Mouse (Mus musculus): ENCODE results near the gene AW209491. TPM values are rescaled to one million over a fixed set of nuclear protein-coding genes. Genes with fewer than 3 reads are reported as not detected.

The AW209491 gene
- total and polyA plus RNA-seq, 3 experiments, result 15.9 to 17.4 TPM; not detected in 1

- no peak overlapping the region for H3K27ac ChIP-seq (ENCODE audit: control insufficient read depth, low read depth, low read length)
- H3K9me3 ChIP-seq (replicated peaks; ENCODE audit: insufficient read depth, low read length), result no peaks in the 10 kb centered on the region
- TF ChIP-seq RCOR1 (IDR thresholded peaks at IDR 0.05; ENCODE audit: low read depth, low read length), result no peak
- TF ChIP-seq ELF1 (IDR thresholded peaks at IDR 0.05; ENCODE audit: low read depth, low read length), result no peak
- no peak for TF ChIP-seq POLR2A (IDR thresholded peaks at IDR 0.05; ENCODE audit: control insufficient read depth in 1 of 2, insufficient read depth in 1 of 2, low read depth in 1 of 2, low read length in 2 of 2, poor library complexity in 1 of 2)
- no peak for TF ChIP-seq ZKSCAN1 (IDR thresholded peaks at IDR 0.05; ENCODE audit: low read depth, low read length)
- no peak overlapping the region for H3K9ac ChIP-seq (ENCODE audit: control insufficient read depth, low read depth, low read length, poor library complexity, severe bottlenecking)
- no peaks in the 10 kb centered on the region for H3K4me1 ChIP-seq (ENCODE audit: control insufficient read depth in 1 of 2, insufficient read depth in 2 of 2, low read length in 2 of 2)
- no peak overlapping the region for H3K4me3 ChIP-seq (ENCODE audit: control insufficient read depth in 1 of 2, insufficient read depth in 1 of 2, low read depth in 2 of 2, low read length in 2 of 2)
- no peaks in the 10 kb centered on the region for H3K36me3 ChIP-seq (ENCODE audit: control insufficient read depth in 1 of 2, insufficient read depth in 2 of 2, low read length in 2 of 2)
- H3K79me2 ChIP-seq (ENCODE audit: control insufficient read depth, insufficient read depth, low read length, poor library complexity), result no peaks in the 10 kb centered on the region
- no peak for DNase-seq (ENCODE audit: low read depth, low spot score)
- H3K27me3 ChIP-seq (ENCODE audit: control insufficient read depth in 1 of 2, insufficient read depth in 2 of 2, low read length in 2 of 2), result no peaks in the 10 kb centered on the region
These were observed 37.2 kb downstream of the AW209491 start for GRCm38 (mm10) chr13:14667107-14667506.

DNA sequence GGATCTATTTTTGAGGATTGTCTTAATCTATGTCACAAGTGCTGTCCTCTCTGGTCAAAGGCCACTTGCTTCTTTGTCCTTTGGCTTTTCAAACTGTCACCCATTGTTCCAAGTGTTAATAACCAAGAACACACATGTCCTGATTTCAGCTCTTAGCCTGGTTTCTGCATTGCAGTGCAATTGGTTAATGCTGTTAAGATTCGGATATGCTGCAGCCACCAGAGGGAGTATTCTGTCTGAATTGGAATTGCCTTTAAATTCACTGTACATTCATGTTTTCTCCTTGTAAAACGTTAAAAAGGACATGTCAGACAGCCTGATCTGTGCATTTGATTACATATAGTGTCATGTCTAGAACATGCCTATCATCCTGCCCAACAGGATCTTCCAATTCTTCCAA, 40.4 kb downstream of the AW209491 start:
- TF ChIP-seq NRF1 (IDR thresholded peaks at IDR 0.05; ENCODE audit: insufficient read depth, low read depth, low read length, poor library complexity, severe bottlenecking) (no peak), MAX (IDR thresholded peaks at IDR 0.05; ENCODE audit: low read length) (no peak), MAZ (IDR thresholded peaks at IDR 0.05; ENCODE audit: low read depth, low read length) (no peak), BHLHE40 (IDR thresholded peaks at IDR 0.05; ENCODE audit: borderline replicate concordance, low read depth, low read length) (no peak), USF2 (IDR thresholded peaks at IDR 0.05; ENCODE audit: borderline replicate concordance in 1 of 2, insufficient read depth in 1 of 2, low read depth in 1 of 2, low read length in 2 of 2) (no peak), MXI1 (IDR thresholded peaks at IDR 0.05; ENCODE audit: low read depth, low read length) (no peak), TCF12 (IDR thresholded peaks at IDR 0.05; ENCODE audit: low read depth, low read length) (no peak), CTCF (IDR thresholded peaks at IDR 0.05 in 2 of 3, conservative IDR thresholded peaks at IDR 0.05 in 1 of 3; ENCODE audit: control insufficient read depth in 1 of 3, insufficient read depth in 1 of 3, low read depth in 2 of 3, low read length in 3 of 3, poor library complexity in 1 of 3, severe bottlenecking in 1 of 3) (peak in 1 of 3 experiments; percentile 26; a peak in 1 of 6 replicates), SMC3 (IDR thresholded peaks at IDR 0.05; ENCODE audit: low read depth, low read length) (peak; percentile 31), POLR2AphosphoS2 (IDR thresholded peaks at IDR 0.05; ENCODE audit: low read length) (no peak), ZMIZ1 (IDR thresholded peaks at IDR 0.05; ENCODE audit: low read depth, low read length) (no peak), RAD21 (IDR thresholded peaks at IDR 0.05; ENCODE audit: low read depth, low read length) (peak; percentile 23), ZNF384 (IDR thresholded peaks at IDR 0.05; ENCODE audit: low read depth, low read length) (no peak), KAT2A (conservative IDR thresholded peaks at IDR 0.05; ENCODE audit: low read depth, low read length) (no peak)
- H3K9me3 ChIP-seq (replicated peaks; ENCODE audit: insufficient read depth, low read length), result no peaks in the 10 kb centered on the region
- DNase-seq (ENCODE audit: low read depth, low spot score), result peak; percentile 13

More for the DNA sequence above, 40.4 kb downstream of the AW209491 start:
- H3K4me1 ChIP-seq (ENCODE audit: control insufficient read depth in 1 of 2, insufficient read depth in 2 of 2, low read length in 2 of 2), result no peaks in the 10 kb centered on the region
- no peak overlapping the region for H3K4me3 ChIP-seq (ENCODE audit: control insufficient read depth in 1 of 2, insufficient read depth in 1 of 2, low read depth in 2 of 2, low read length in 2 of 2)
- no peak overlapping the region for H3K9ac ChIP-seq (ENCODE audit: control insufficient read depth, low read depth, low read length, poor library complexity, severe bottlenecking)
- no peaks in the 10 kb centered on the region for H3K27me3 ChIP-seq (ENCODE audit: control insufficient read depth in 1 of 2, insufficient read depth in 2 of 2, low read length in 2 of 2)
- no peak overlapping the region for H3K27ac ChIP-seq (ENCODE audit: control insufficient read depth, low read depth, low read length)
- H3K36me3 ChIP-seq (ENCODE audit: control insufficient read depth in 1 of 2, insufficient read depth in 2 of 2, low read length in 2 of 2), result no peaks in the 10 kb centered on the region
- H3K79me2 ChIP-seq (ENCODE audit: control insufficient read depth, insufficient read depth, low read length, poor library complexity), result no peaks in the 10 kb centered on the region

Other genes with a start within 250 kb of the AW209491 start
- gene Hecw1, start 106.9 kb upstream of the AW209491 start, total RNA-seq (2012; rRNA removed), result 1.7 and 3.2 TPM in 2 replicates
- under 1 TPM in 1 of 2 experiments, not detected in 1; 0.52 TPM for gene Hecw1, start 106.9 kb upstream of the AW209491 start, polyA plus RNA-seq (2012; ENCODE audit: insufficient read depth in 1 of 2, insufficient read length in 2 of 2, low read depth in 1 of 2, low replicate concordance in 2 of 2, missing spikeins in 1 of 2)
- 58.2 and 69.9 TPM in 2 replicates for gene Mrpl32, start 17.0 kb upstream of the AW209491 start, total RNA-seq (2012; rRNA removed)
- gene Mrpl32, start 17.0 kb upstream of the AW209491 start, polyA plus RNA-seq (2012; ENCODE audit: insufficient read depth in 1 of 2, insufficient read length in 2 of 2, low read depth in 1 of 2, low replicate concordance in 2 of 2, missing spikeins in 1 of 2), result 10 to 100 TPM in 1 of 2 experiments, not detected in 1; 89.7 TPM
- gene Psma2, start 16.9 kb upstream of the AW209491 start, total RNA-seq (2012; rRNA removed), result 139 and 156 TPM in 2 replicates
- 100 to 1,000 TPM in 1 of 2 experiments, not detected in 1; 174 TPM for gene Psma2, start 16.9 kb upstream of the AW209491 start, polyA plus RNA-seq (2012; ENCODE audit: insufficient read depth in 1 of 2, insufficient read length in 2 of 2, low read depth in 1 of 2, low replicate concordance in 2 of 2, missing spikeins in 1 of 2)

Data from MEL (cell line).